Mouse (Mus musculus) MN1 (cell line): Measurements from ENCODE around the gene Metap2.
"Not testable (repeated sequence)": the region's sequence is repeated elsewhere in the genome, so short reads cannot be mapped to it uniquely, and the experiment has no call there.

Experiments used
- DNase-seq: peaks from one replicate; pipeline ENCODE4 v3.0.0-alpha.2; 2016; ENCODE audit warnings: low spot score

Gene Metap2

GRCm38 (mm10) chr10:93846706-93847105, 50.2 kb downstream of the Metap2 start:
- no peak for DNase-seq

GRCm38 (mm10) chr10:93835115-93835514, 61.8 kb downstream of the Metap2 start:
- not testable (repeated sequence) for DNase-seq

- DNase-seq, result no peak
These were observed 62.5 kb downstream of the Metap2 start for GRCm38 (mm10) chr10:93834394-93834745.

GRCm38 (mm10) chr10:93833699-93834393, 63.0 kb downstream of the Metap2 start:
- peak; percentile 94 for DNase-seq

GRCm38 (mm10) chr10:93833370-93833698, 63.6 kb downstream of the Metap2 start:
- no peak for DNase-seq

DNA sequence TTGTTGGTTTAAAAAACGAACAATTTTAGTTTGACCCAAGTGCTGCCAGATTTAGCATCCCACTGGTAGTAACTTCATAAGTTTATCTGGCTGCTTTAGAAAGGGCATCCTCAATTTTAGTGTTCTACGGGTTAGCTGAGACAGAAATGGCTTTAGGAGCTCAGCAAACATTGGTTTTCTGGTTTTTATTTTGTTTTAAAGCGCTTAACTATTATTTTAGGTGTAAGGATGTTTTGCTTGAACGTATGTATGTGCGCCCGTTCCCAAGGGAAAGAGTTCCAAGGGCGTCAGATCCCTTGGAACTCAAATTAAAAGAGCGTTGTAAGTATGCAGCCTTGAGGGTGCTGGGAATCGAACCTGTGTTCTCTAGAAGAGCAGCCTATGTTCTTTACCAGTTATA, 64.1 kb downstream of the Metap2 start:
- no peak for DNase-seq

DNA sequence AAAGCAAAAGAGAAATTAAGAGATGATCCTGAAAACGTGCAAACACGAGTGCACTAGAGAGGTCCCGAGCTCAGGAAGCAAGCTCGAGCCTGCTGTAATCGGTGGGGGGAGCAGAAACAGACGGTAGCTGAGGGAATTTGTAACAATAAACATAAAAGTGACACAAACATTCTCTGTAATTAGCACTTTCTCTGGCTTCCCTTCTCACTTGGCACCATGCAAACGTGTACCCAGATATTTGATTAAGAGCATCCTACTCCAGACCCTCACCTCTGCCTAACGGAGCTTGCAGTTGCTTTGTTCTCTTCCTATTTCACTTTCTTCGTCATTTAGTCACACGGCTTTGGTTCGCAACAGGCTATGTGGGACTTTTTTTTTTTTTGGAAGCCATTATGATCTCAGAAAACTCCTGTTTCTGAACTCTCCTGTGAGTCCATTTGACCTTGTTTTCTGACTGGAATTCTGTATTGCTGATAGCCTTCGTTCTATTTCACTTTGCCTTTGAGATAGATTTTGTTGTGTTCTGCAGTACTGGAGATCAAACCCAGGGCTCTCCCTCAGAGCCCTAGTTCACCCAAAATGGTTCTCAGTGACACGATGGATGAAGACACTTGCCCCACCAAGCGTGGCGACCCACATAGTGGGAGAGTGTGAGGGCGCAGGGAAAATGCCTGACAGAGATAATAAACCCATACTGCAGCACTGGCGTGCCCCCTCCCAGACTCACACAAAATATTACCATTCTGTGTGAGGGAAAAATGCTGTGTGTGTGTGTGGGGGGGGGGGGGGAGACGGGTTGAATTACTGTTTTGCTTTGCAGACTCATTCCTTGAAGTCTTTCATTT, 64.9 kb downstream of the Metap2 start:
- peak; percentile 59 for DNase-seq

GRCm38 (mm10) chr10:93830931-93831729, 65.8 kb downstream of the Metap2 start, which contains the start of gene Usp44:
Gene Usp44, plus strand, starts transcription at chr10:93831555.
- peak; percentile 54 for DNase-seq

DNA sequence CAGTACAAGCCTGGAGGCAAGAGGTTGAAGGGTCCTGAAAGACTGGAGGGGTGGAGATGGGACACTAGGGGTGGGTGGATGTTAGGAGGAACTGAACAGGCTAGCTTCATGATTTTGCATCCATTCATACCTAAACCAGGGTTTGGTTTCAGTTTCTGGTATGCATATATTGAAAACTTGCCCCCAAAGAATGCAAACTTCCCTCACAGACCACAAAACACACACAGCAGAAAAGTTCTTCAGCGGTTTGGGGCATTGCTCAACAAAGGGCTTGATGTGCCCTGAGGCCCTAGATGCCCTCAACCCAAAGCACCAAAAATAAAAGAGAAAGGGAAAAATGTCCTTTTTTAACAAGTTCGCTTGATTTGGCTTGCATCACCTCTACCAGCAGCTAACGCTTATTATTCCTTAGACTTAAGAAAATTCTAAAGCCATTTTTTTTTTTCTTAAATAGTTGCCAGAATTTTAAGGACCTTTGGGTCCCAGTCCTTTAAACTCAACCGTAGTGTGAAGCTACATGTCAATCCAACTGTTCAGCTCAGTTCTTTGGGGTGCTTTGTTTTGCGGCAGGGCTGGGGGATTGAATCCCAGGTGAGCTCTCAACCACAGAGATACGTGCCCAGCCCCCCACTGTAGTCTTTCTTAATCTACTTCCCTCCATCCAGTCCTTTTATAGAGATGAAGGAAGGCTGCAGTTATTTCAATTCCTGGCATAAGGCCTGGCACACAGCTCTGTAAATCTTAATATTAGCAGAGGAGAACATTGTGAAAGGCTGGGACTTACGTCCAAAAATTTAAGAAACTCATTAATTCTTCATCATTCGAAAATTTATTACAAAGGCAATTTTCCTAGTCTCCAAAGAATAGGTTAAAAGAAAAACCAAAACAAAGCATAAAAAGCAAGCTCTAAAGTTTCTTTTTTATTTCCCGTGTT, 66.7 kb downstream of the Metap2 start:
- DNase-seq, result no peak

GRCm38 (mm10) chr10:93818661-93819060, 78.2 kb downstream of the Metap2 start:
- DNase-seq, result peak; percentile 88

- no peak for DNase-seq
These were observed 83.1 kb downstream of the Metap2 start for GRCm38 (mm10) chr10:93813755-93814154.

DNA sequence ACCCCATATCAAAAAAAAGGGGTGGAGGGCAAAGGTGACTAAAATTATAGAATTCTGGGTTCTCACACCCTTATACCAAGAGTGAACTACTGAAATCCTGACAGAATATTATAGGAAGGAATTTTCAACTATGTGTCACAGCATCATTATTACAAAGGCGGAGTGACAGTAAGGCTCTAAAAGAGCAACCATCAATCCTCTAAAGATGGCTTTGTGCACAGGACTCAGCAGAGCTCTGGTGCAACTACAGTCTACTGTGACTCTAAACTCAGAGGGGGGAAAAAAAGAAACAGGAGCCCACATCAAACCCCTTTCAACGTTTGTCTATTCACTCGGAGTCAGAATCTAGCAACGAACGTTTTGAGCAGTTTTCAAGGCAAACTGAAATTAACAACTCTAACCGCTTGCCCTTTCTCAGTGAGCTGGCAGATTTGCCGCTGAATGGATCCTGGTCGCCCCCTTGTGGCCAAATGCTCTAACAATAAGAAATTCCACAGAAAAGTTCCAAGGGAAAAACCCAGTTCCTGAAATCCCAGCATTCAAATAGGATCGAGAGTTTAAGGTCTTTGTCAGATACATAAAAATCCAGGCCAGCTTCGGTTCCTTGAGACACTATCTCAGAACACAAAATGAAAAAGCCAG, 84.0 kb downstream of the Metap2 start:
- peak; percentile 82 for DNase-seq

DNA sequence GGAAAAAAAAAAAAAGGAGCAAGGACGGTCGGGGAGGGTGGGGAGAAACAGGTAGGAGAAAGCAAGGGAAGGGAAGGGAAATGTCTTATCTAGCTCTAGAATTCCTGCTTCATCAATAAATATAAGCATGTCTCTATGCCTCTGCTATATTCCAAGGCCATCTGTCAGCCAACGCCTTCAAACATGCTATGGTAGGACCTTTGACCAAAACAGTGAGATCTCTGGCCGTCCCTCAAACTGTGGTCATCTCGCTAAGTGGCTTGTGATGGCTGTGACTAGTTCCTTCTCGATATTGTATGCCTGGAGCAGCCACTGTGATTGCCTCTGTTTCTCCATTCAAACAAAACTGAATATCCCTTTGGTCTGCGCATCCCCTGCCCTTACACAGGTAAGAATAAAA, 84.8 kb downstream of the Metap2 start:
- no peak for DNase-seq

GRCm38 (mm10) chr10:93810590-93811185, 86.2 kb downstream of the Metap2 start:
- DNase-seq, result no peak

GRCm38 (mm10) chr10:93809438-93809837, 87.5 kb downstream of the Metap2 start:
- not testable (repeated sequence) for DNase-seq
